Mouse (Mus musculus) embryonic fibroblast, embryonic 13.5 days (primary cell): Measurements from ENCODE around the gene Pcx. TPM values are rescaled to one million over a fixed set of nuclear protein-coding genes. Genes with fewer than 3 reads are reported as not detected.

Experiments
- H3K27ac ChIP-seq: 2 replicates; pipeline ENCODE4 v1.5.1; 2012; ENCODE audit warnings: low read length, control low read depth, inconsistent platforms; ENCODE audit not compliant: insufficient read depth
- H3K4me1 ChIP-seq: 2 replicates; pipeline ENCODE4 v1.6.1; 2011; ENCODE audit warnings: low read length; ENCODE audit not compliant: control insufficient read depth, insufficient read depth
- H3K4me3 ChIP-seq: 2 replicates; pipeline ENCODE4 v1.5.1; 2011; ENCODE audit warnings: mild to moderate bottlenecking, control low read depth, low read length; ENCODE audit not compliant: insufficient read depth
- CTCF ChIP-seq: IDR thresholded peaks from 2 replicates; pipeline ENCODE4 v1.5.1; 2011; ENCODE audit warnings: mild to moderate bottlenecking, control low read depth, low read length, moderate library complexity, borderline replicate concordance; ENCODE audit not compliant: insufficient read depth
- POLR2A ChIP-seq: IDR thresholded peaks from 2 replicates; pipeline ENCODE4 v1.6.1; 2011; ENCODE audit warnings: low read depth, mild to moderate bottlenecking, control low read depth, low read length, moderate library complexity
- polyA plus RNA-seq: library from polyadenylated mRNA; stranded (reverse); fragments of >200 nt; gene quantifications from 2 replicates; pipeline ENCODE4 v1.2.4, GENCODE M21; 2011; ENCODE audit warnings: low read depth; ENCODE audit not compliant: missing spikeins, insufficient read length

Gene Pcx
- polyA plus RNA-seq, 1 experiment = 16.4 TPM

GRCm38 (mm10) chr19:4477345-4478189 is 32.7 kb upstream of the Pcx start, which contains the start of gene Syt12:
Gene Syt12 (minus strand): TSS chr19:4477447.
- Histone ChIP-seq H3K4me3 (peak within 1 kb of the TSS; percentile 45), H3K4me1 (no peaks in the 10 kb centered on the region), H3K27ac (no peak within 1 kb of the TSS)
- no peak for TF ChIP-seq CTCF
- no peak for TF ChIP-seq POLR2A

GRCm38 (mm10) chr19:4478190-4478516 is 32.1 kb upstream of the Pcx start:
- H3K4me3 ChIP-seq = no peak overlapping the region
- H3K4me1 ChIP-seq = no peaks in the 10 kb centered on the region
- H3K27ac ChIP-seq = no peak overlapping the region
- TF ChIP-seq POLR2A (no peak), CTCF (no peak)

- H3K4me3 ChIP-seq = no peak overlapping the region
- no peak overlapping the region for H3K27ac ChIP-seq
- TF ChIP-seq POLR2A (no peak), CTCF (no peak)
- no peaks in the 10 kb centered on the region for H3K4me1 ChIP-seq
Measured at GRCm38 (mm10) chr19:4480041-4480440, 30.2 kb upstream of the Pcx start.

- Histone ChIP-seq H3K27ac (no peak overlapping the region), H3K4me1 (no peaks in the 10 kb centered on the region), H3K4me3 (no peak overlapping the region)
- TF ChIP-seq POLR2A (no peak), CTCF (no peak)
Measured at GRCm38 (mm10) chr19:4481326-4481725, 28.9 kb upstream of the Pcx start.

GRCm38 (mm10) chr19:4482111-4482859 is 28.0 kb upstream of the Pcx start:
- no peaks in the 10 kb centered on the region for H3K4me1 ChIP-seq
- no peak overlapping the region for H3K27ac ChIP-seq
- no peak for TF ChIP-seq POLR2A
- no peak for TF ChIP-seq CTCF
- no peak overlapping the region for H3K4me3 ChIP-seq

- Histone ChIP-seq H3K4me1 (no peaks in the 10 kb centered on the region), H3K27ac (no peak overlapping the region), H3K4me3 (no peak overlapping the region)
- no peak for TF ChIP-seq POLR2A
Measured at GRCm38 (mm10) chr19:4485006-4485405, 25.3 kb upstream of the Pcx start.

- Histone ChIP-seq H3K4me3 (no peak overlapping the region), H3K27ac (no peak overlapping the region), H3K4me1 (0 out of 2 replicates have a peak, but pooled peaks cover 4% of the 10 kb centered on the region)
- no peak for TF ChIP-seq POLR2A
- no peak for TF ChIP-seq CTCF
Measured at GRCm38 (mm10) chr19:4487877-4488276, 22.4 kb upstream of the Pcx start.

GRCm38 (mm10) chr19:4491080-4491695 is 19.1 kb upstream of the Pcx start:
- no peak for TF ChIP-seq POLR2A
- no peak for TF ChIP-seq CTCF
- H3K4me1 ChIP-seq = peaks cover 9% of the 10 kb centered on the region; the same call in 1 of the 2 replicates
- H3K4me3 ChIP-seq = no peak overlapping the region
- no peak overlapping the region for H3K27ac ChIP-seq

GRCm38 (mm10) chr19:4492526-4493296 is 17.6 kb upstream of the Pcx start:
- H3K27ac ChIP-seq = no peak overlapping the region
- H3K4me1 ChIP-seq = peaks cover 9% of the 10 kb centered on the region; the same call in 1 of the 2 replicates
- no peak overlapping the region for H3K4me3 ChIP-seq
- TF ChIP-seq POLR2A (no peak), CTCF (no peak)
